Mouse (Mus musculus): ENCODE results near the gene St6galnac3.

GRCm38 (mm10) chr3:153255910-153256309 lies 469.1 kb downstream of the St6galnac3 start:
- TF ChIP-seq CTCF (IDR thresholded peaks at IDR 0.05; ENCODE audit: control insufficient read depth, insufficient read depth, low read length) (no peak), POLR2A (IDR thresholded peaks at IDR 0.05; ENCODE audit: borderline replicate concordance, control insufficient read depth, low read depth, low read length) (no peak)

All from bone marrow, adult 2 months (tissue).